ENCODE assay signal across 7 mouse cellular contexts in the genomic region with DNA sequence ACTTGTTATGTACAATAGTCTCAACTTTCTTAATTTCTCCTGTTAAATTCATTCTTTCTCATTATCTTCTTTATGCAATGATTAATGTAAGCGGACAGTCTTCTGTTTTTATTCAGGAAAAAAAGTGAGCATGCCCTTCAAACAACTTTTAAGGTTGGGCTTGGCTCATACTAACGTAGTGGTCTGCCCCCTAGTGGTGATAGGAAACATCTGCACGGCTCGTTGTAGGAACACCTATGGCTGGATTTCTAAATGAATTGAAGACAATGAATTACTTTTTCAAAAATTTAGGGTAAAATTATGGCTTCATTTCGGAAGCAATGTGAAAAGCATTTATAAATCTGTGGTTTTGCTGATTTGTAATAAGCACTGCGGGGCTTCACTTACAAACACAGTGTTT.
DNase-seq lines count a peak whose midpoint lies in the region; ATAC-seq lines count a peak whose summit lies in the region.

No protein-coding gene starts in this region.

- no peaks in the 10 kb centered on the region for H3K4me1 ChIP-seq in kidney, embryonic 14.5 days (ENCODE audit: control insufficient read depth, insufficient read depth, low read length)

- H3K36me3 ChIP-seq in kidney, embryonic 14.5 days (ENCODE audit: control insufficient read depth, insufficient read depth, low read length): no peaks in the 10 kb centered on the region

- H3K27me3 ChIP-seq in kidney, embryonic 14.5 days (ENCODE audit: control insufficient read depth, insufficient read depth, low read length): no peaks in the 10 kb centered on the region

- no peak overlapping the region for H3K27ac ChIP-seq in kidney, embryonic 14.5 days (ENCODE audit: low read depth, low read length)

- no peak overlapping the region for H3K4me2 ChIP-seq in kidney, embryonic 14.5 days (replicated peaks; ENCODE audit: low read depth, low read length)

- H3K9me3 ChIP-seq in kidney, embryonic 14.5 days (ENCODE audit: control insufficient read depth, low read length): no peaks in the 10 kb centered on the region

- H3K9ac ChIP-seq in kidney, embryonic 14.5 days (ENCODE audit: low read depth, low read length): no peak overlapping the region

- DNase-seq in kidney, postnatal 10 days: peak; percentile 36
- DNase-seq in MN1 (ENCODE audit: low spot score): peak; percentile 14
- peak; percentile 1 for DNase-seq in c-Kit-negative CD71-positive TER-119-positive erythroid progenitor cells, embryonic 14.5 days (ENCODE audit: low read depth, low spot score)
- DNase-seq in heart, postnatal 36 days: peak; percentile 14 to 21
- no peak for DNase-seq in testis, postnatal 14 days (ENCODE audit: low spot score)

- H3K4me3 ChIP-seq in kidney, embryonic 14.5 days (ENCODE audit: low read length): no peak overlapping the region

- intact Hi-C loops in heart, postnatal 36 days (cut with DNase I): loop anchor here (5.0 kb wide), 2 partner anchors 515 to 585 kb away; no protein-coding TSS in a partner anchor

- no peak for ATAC-seq in kidney, embryonic 14.5 days (ENCODE audit: low FRiP score, low TSS enrichment)
- peak; percentile 71; the same call in 1 of the 2 replicates for ATAC-seq in megakaryocyte-erythroid progenitor cell, adult 5-6 weeks (replicated peaks; ENCODE audit: low FRiP score, low TSS enrichment, poor library complexity, severe bottlenecking)

- 11% methylated on average over 6 of the region's 6 CpGs for WGBS in kidney, embryonic 14.5 days
